Mouse (Mus musculus) layer of hippocampus, adult 8-10 months (tissue): Measurements from ENCODE around the gene Hnrnpul1. TPM values are rescaled to one million over a fixed set of nuclear protein-coding genes. Genes with fewer than 3 reads are reported as not detected.

Experiments
- DNase-seq, 2 experiments: peaks; one replicate each; pipeline ENCODE4 v3.0.0; 2022; ENCODE audit warnings: low spot score in 2 of 2
- total RNA-seq, 4 experiments: library from RNA; stranded (reverse); gene quantifications; 2 replicates each; pipeline ENCODE4 v1.2.4; 2022

The Hnrnpul1 gene
- total RNA-seq, 4 experiments from 2014 or later = 99.7 to 117 (median 108) TPM

- peak in 1 of 2 experiments; percentile 82 for DNase-seq
These were observed 34.6 kb downstream of the Hnrnpul1 start for GRCm38 (mm10) chr7:25719761-25720610.

GRCm38 (mm10) chr7:25718788-25719417, 35.7 kb downstream of the Hnrnpul1 start, which contains the start of gene Ccdc97:
Gene Ccdc97, minus strand, starts transcription at chr7:25719088.
- peak; percentile 93 to 97 for DNase-seq

- DNase-seq = no peak
These were observed 37.1 kb downstream of the Hnrnpul1 start for GRCm38 (mm10) chr7:25717478-25717877.

- no peak for DNase-seq
These were observed 38.8 kb downstream of the Hnrnpul1 start for GRCm38 (mm10) chr7:25715731-25716271.

GRCm38 (mm10) chr7:25714581-25714980, 40.0 kb downstream of the Hnrnpul1 start:
- DNase-seq = no peak

- DNase-seq = no peak
These were observed 41.8 kb downstream of the Hnrnpul1 start for GRCm38 (mm10) chr7:25712801-25713200.

GRCm38 (mm10) chr7:25711731-25712197, 42.8 kb downstream of the Hnrnpul1 start:
- DNase-seq = no peak

- no peak for DNase-seq
These were observed 43.4 kb downstream of the Hnrnpul1 start for GRCm38 (mm10) chr7:25711165-25711564.

GRCm38 (mm10) chr7:25710519-25711130, 43.9 kb downstream of the Hnrnpul1 start:
- DNase-seq = no peak

GRCm38 (mm10) chr7:25709961-25710360, 44.6 kb downstream of the Hnrnpul1 start:
- DNase-seq = no peak

GRCm38 (mm10) chr7:25707581-25708292, 46.8 kb downstream of the Hnrnpul1 start:
- DNase-seq = no peak

- DNase-seq = no peak
These were observed 47.9 kb downstream of the Hnrnpul1 start for GRCm38 (mm10) chr7:25706578-25707170.

- no peak for DNase-seq
These were observed 48.7 kb downstream of the Hnrnpul1 start for GRCm38 (mm10) chr7:25705801-25706251.

GRCm38 (mm10) chr7:25704716-25705364, 49.7 kb downstream of the Hnrnpul1 start:
- no peak for DNase-seq

- DNase-seq = no peak
These were observed 50.6 kb downstream of the Hnrnpul1 start for GRCm38 (mm10) chr7:25703793-25704494.

GRCm38 (mm10) chr7:25702350-25702749, 52.2 kb downstream of the Hnrnpul1 start:
- no peak for DNase-seq

GRCm38 (mm10) chr7:25700732-25701131, 53.8 kb downstream of the Hnrnpul1 start:
- DNase-seq = no peak

GRCm38 (mm10) chr7:25699851-25700250, 54.7 kb downstream of the Hnrnpul1 start:
- no peak for DNase-seq

- DNase-seq = no peak
These were observed 60.5 kb downstream of the Hnrnpul1 start for GRCm38 (mm10) chr7:25694104-25694503.
